Mouse (Mus musculus) left cerebral cortex, adult 8-10 months (tissue): ENCODE results near the gene Kremen2. TPM values are rescaled to one million over a fixed set of nuclear protein-coding genes. Genes with fewer than 3 reads are reported as not detected.
A peak's percentile ranks its signal among the peaks of the same experiment; 100 is the strongest.
"Not testable (repeated sequence)": the region's sequence is repeated elsewhere in the genome, so short reads cannot be mapped to it uniquely, and the experiment has no call there.

Experiments
- DNase-seq, 2 experiments: peaks; one replicate each; pipeline ENCODE4 v3.0.0; 2022; ENCODE audit warnings: low spot score in 2 of 2
- total RNA-seq, 4 experiments: library from RNA; stranded (reverse); gene quantifications; 2 replicates each; pipeline ENCODE4 v1.2.4; 2022

Kremen2 gene
- 1 to 10 TPM in 2 of 4 experiments, under 1 TPM in 2; 0.78 to 1.4 (median 1.0) TPM for total RNA-seq

DNA sequence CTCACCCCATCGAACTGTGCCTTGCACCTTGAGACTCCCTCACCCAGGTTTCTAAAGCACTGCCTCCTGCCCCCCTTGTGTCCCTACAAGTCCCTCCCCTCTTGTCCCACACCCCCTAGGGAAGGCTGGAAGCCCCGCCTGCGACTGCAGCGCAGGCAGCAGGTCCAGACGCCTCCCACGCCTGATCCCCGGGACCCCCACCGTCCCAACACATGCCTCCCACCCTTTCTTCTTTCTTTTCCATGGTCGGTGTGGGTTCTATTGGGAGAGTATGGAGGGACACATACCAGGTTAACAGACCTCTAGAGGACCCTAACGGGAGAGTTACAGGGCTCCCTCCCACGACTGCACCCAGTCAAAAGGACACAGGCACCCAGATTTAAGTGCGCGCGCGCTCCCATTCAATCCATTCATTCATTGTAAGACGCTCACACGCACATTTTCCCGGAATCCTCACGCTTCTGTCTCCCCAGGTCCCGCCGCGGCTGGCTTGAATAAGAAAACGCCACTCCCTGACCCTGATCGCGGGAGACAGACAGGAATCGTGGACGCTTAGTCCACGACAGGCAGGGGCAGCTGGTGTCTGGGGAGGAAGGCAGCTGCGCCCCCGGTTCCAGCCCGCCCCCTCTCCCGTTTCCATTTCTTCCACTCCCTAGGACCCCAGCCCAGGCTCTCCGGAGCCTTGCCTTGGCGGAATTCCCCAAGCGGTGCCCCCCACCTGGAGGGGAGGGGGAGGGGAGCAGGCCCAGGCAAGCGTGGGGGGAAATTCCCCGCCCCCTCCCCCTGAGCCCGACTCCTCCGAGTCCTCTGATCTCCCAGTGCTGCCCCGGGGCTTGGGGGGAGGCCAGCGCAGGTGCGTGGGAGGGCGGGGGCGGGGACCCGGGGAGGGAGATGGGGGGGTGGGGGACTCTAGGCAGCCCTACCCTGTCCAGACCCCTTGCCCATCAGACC lies at the start of gene Kremen2:
Gene Kremen2, minus strand, starts transcription at position 533 of the 951 bp plus-strand sequence.
- no peak for DNase-seq

- no peak for DNase-seq
Observed at GRCm38 (mm10) chr17:23795323-23795722, 49.7 kb upstream of the Kremen2 start.

- no peak for DNase-seq
Observed at GRCm38 (mm10) chr17:23791079-23791357, 45.4 kb upstream of the Kremen2 start.

GRCm38 (mm10) chr17:23790269-23791078 lies 44.8 kb upstream of the Kremen2 start, which contains the start of gene Srrm2:
Srrm2 (plus strand) TSS chr17:23790532.
- DNase-seq: peak; percentile 47 to 51

GRCm38 (mm10) chr17:23789749-23790268 lies 44.2 kb upstream of the Kremen2 start:
- DNase-seq: no peak

GRCm38 (mm10) chr17:23788973-23789372 lies 43.3 kb upstream of the Kremen2 start:
- DNase-seq: no peak

GRCm38 (mm10) chr17:23786510-23786931 lies 40.9 kb upstream of the Kremen2 start:
- DNase-seq: no peak

DNA sequence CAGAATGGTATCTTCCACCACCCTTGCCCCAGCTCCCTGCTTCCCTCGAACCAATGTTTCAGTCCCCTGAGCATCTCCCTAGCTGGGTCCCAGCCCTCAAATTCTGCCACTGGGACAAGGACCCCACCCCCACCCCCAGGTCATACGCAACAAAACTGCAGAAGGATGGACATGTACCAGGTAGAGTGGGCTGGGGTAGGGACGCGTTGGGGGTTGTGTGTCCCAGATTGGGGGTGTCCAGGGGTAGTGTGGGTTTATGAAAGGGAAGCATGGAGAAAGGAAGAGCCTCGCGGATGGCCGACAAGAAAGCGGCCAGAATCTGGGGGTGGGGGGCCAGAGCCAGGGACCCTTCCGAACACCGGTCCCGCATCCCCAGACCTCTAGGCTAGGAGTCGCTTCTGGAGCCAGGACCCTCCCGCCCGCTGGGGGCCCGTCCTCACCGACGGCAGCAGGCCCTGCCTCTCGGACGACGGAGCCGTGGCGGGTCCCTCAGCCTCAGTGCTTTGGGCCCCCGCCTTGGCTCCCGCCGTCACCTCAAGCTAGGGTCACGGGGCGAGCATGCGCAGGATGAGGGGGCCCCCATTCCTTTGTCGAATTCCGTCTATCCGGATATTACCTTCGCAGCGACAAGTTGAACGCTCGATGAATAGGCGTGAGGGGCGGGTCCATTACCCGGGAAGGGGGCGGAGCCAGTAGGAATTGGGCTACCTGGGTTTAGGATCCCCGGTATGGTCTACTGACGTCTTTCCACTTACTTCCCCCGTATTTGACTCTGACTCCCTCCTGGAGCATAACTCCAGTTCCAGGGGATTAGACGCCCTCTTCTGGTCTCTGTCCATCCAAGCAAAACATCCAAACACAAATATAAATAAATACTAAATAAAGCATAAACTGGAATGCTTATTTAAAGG lies 40.2 kb upstream of the Kremen2 start, which contains the start of gene Flywch2:
Gene Flywch2, minus strand, starts transcription at position 521 of the 911 bp plus-strand sequence.
- peak; percentile 66 to 93 for DNase-seq

DNA sequence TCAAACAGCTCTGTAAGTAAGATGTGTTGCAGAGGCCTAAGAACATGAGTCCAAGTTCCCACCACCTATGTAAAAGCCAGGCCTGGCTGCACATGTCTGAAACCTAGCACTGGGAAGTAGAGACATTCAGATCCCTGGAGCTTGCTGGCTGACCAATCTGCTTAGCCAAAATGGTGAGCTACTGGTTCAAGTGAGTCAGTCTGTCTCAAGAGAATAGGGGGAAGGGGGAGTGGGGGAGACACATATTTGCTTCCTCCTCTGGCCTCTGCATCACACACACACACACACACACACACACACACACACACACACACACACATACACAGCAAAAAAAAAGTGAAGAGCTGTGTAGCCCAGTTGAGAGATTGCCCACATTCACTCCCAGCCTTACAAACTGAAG lies 37.7 kb upstream of the Kremen2 start:
- no peak for DNase-seq

GRCm38 (mm10) chr17:23778447-23778846 lies 32.8 kb upstream of the Kremen2 start:
- DNase-seq: no peak

DNA sequence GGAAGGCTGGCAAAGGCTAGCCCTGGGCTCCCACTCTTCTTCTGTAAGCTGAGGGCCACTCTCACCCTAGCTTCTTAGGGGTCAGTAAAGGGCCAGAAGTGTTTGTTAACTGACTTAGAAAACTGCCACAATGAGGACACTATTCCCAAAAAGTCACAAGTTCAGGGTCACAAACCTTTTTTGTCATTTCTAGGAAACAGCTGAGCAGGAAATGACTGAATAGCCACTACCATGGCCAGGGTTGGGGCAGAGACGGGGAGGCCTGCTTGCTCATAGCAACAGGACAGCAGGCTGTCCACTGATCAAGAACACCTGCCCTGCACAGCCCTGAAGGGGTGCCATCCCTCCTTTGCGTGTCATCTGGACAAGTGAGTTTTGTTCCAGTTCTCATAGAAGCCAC lies 31.5 kb upstream of the Kremen2 start:
- no peak for DNase-seq

DNA sequence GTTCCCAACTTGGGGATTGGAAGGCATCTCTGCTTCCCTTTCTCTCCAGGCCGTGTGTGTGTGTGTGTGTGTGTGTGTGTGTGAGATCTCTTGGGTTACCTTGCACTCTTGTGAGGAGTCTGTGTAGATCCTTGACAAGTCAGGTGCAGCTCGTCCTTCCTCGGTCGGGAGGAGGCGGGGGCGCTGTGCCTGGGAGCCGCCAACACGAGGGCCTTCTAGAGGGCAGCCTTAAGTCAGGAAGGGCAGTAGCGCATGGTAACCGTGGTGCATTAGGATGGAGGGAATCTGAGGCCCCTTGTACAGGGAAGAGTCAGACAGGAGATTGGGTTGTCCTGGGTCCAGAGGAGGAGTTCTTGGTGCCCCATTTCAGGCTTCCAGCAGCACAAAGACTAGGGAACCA lies 30.6 kb upstream of the Kremen2 start:
- no peak for DNase-seq

DNA sequence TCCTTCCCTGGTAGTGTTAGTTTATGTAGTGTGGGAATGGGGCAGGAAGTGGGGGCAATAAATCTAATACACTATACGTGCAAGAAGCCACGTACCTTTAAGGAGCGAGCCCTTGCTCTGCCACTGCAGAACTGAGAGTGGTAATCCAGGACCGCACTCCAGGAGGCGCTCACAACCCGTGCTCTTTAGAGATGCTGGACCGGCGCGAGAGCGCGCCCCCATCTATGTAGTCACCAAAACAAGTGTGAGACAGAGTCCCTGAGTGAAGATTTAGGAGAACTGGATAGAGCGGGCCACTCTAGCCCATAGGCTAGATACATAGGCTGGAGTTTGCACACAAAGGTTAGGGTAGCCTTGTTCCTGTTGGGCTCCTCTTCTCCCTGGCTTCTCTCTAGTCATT lies 28.5 kb upstream of the Kremen2 start:
- DNase-seq: peak; percentile 67 to 74

DNA sequence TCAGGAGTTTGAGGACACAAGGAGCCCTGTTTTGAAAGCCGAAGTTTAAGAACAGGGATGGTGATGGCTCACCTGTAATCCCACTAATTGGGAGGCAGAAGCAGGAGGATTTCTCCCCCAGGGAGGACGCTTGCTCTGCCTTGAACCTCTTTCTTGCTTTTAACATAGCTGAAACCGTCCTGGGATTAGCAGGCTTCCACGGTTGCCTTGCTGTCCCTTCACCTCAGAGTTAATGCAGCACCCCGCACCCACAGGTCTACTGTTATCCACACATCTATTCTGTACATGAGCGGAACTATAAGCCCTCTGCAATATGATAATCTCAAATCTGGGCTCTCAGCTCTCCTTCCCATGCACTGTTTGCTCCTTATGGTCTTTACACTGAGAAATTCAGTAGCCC lies 28.0 kb upstream of the Kremen2 start:
- no peak for DNase-seq

DNA sequence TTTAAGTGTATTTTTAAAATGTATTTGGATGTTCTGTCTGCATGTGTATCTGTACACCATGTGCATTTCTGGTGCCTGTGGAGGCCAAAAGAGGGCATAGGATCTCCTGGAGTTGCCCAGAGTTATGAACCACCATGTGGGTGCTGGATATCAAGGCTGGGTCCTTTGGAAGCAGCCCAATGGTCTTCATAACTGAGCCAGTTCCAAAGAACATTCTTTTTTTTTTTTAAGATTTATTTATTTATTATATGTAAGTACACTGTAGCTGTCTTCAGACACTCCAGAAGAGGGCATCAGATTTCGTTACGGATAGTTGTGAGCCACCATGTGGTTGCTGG lies 26.6 kb upstream of the Kremen2 start:
- not testable (repeated sequence) for DNase-seq

DNA sequence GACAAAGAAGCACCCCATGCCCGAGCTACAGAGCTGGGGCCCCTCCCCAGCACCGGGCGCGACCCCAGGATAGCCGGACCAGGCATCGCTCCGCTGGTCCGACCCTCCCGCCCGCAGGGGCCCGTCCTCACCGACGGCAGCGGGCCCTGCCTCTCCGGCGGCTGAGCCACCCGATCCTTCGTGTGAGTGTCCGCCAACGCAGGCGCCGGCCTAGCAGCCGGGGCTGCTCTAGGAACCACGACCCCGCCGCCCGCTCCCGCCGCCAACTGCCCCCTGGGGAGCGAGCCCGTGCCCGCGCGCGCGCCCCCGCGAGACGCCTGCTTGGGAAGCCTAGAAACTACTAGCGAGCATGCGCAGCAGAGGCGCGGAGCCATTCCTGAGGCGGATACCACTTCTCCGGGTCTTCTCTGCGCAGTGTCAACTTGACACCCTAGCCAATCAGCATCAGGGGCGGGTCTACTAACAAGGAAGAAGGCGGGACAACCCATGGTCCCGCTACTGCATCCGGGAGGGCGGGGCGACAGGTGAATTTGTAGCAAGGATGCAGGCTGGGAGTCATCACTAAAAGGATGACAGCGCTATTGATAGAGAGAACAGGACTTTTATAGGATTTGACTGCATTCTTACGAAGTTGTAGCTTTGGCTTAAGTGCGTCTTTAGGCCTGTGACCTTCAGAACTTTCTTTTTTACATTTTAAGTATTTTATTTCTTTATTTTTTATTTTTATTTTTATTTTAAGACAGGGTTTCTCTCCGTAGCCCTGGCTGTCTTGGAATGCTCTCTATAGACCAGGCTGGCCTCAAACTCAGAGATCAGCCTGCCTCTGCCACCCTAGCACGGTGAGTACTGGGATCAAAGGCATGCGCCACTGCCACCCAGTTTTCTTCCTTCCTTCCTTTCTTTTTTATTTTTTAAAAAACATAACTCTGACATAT lies 25.9 kb upstream of the Kremen2 start, which contains the start of gene Flywch1:
Gene Flywch1, minus strand, starts transcription at position 319 of the 935 bp plus-strand sequence.
- DNase-seq: peak; percentile 98 to 99

GRCm38 (mm10) chr17:23770896-23771283 lies 25.3 kb upstream of the Kremen2 start:
- peak in 1 of 2 experiments; percentile 49 for DNase-seq

DNA sequence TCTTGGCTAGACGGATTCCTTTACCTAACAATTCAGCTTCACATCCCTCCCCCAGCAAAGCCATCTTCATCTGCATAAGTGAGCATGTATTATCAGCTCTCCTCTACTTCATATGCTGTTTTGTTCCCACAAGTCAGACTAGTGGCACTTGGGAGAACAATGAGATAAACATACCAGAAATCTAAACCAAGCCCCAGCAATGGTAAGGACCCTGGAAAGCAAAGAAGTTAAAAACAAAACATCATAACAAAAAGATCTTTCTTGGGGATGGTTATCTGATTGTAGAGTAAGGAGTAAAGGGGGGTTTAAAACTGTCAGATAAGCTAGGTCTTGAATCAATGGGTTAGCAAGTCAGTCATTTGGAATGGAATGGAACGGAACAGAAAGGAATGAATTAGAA lies 24.9 kb upstream of the Kremen2 start:
- no peak for DNase-seq

- no peak for DNase-seq
Observed at GRCm38 (mm10) chr17:23762976-23763375, 17.3 kb upstream of the Kremen2 start.

GRCm38 (mm10) chr17:23761155-23761554 lies 15.5 kb upstream of the Kremen2 start:
- DNase-seq: no peak
